Mouse (Mus musculus): ENCODE data around the gene Zfp618.

DNA sequence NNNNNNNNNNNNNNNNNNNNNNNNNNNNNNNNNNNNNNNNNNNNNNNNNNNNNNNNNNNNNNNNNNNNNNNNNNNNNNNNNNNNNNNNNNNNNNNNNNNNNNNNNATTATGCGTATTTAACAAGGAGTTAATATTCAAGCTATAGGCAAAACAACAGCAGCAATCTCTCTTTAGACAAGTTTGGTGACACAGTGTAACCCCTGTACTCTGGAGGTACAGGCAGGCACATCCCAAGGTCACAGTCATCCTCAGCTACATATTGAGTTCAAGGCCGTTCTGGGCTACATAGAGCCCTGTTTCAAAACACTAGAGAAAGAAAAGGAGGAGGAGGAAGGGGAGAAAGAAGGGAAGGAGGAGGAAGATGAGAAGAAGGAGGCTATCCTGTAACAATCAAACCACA, 16.2 kb downstream of the Zfp618 start:
- TF ChIP-seq CTCF (conservative IDR thresholded peaks at IDR 0.05; ENCODE audit: low read length) (no peak), POU5F1 (IDR thresholded peaks at IDR 0.05; ENCODE audit: borderline replicate concordance, low read length) (no peak), NANOG (IDR thresholded peaks at IDR 0.05; ENCODE audit: borderline replicate concordance, low read length) (no peak)
